Mouse (Mus musculus) heart, adult 2 months (tissue): ENCODE data around the gene Slc12a9.

ENCODE experiments used
- CTCF ChIP-seq: fragments of 200-600 bp; IDR thresholded peaks from 2 replicates; pipeline ENCODE4 v1.8.1; 2022; ENCODE audit warnings: antibody characterized with exemption, mild to moderate bottlenecking, moderate library complexity
- EP300 ChIP-seq: fragments of 200-500 bp; IDR thresholded peaks from 2 replicates; pipeline ENCODE4 v1.6.1; 2011; ENCODE audit warnings: low read depth, low read length, control low read depth; ENCODE audit not compliant: insufficient read depth
- POLR2A ChIP-seq: fragments of 200-500 bp; IDR thresholded peaks from 2 replicates; pipeline ENCODE4 v1.6.1; 2011; ENCODE audit warnings: mild to moderate bottlenecking, low read depth, low read length, control low read depth; ENCODE audit not compliant: insufficient read depth

DNA sequence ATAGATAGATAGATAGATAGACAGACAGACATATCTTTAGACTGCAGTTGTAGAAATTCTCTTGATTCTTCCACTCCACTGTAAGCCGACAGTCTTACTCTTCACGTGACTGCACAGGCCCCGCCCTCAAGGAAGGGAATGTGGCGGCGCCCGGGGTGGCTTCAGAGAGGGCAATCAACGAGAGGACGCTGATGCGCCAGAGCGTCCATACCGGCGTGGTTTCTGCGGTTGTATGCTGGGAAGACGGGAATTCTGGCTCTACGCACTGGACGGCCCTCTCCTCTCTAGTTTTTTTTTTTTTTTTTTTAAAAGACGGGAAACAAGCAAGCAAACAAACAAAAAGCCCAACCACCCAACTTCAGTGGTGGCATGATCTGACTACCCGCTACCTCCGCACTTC is 4.9 kb upstream of the Slc12a9 start:
- peak; percentile 76 for TF ChIP-seq POLR2A
- TF ChIP-seq CTCF = no peak
- TF ChIP-seq EP300 = no peak
